Mouse (Mus musculus) telencephalon, adult 2 months (tissue): ENCODE measurements around the gene Csnk2a2.
A peak's percentile ranks its signal among the peaks of the same experiment; 100 is the strongest.

Source experiments
- DNase-seq: peaks from one replicate; pipeline ENCODE4 v3.0.0-alpha.2; 2011; ENCODE audit warnings: low read depth, low spot score

The Csnk2a2 gene

GRCm38 (mm10) chr8:95490006-95490405 lies at the start of gene Csnk2a2:
Gene Csnk2a2 (minus strand): TSS chr8:95490039.
- no peak for DNase-seq

GRCm38 (mm10) chr8:95539487-95539886 lies 49.6 kb upstream of the Csnk2a2 start:
- DNase-seq, result no peak

GRCm38 (mm10) chr8:95533584-95534387 lies 43.9 kb upstream of the Csnk2a2 start, which contains the start of gene Ccdc113:
Gene Ccdc113 (plus strand): TSS chr8:95534085.
- peak; percentile 46 for DNase-seq

- DNase-seq, result no peak
Measured at GRCm38 (mm10) chr8:95532206-95532605, 42.4 kb upstream of the Csnk2a2 start.

GRCm38 (mm10) chr8:95528750-95529310 lies 39.0 kb upstream of the Csnk2a2 start:
- no peak for DNase-seq

GRCm38 (mm10) chr8:95528194-95528593 lies 38.4 kb upstream of the Csnk2a2 start:
- no peak for DNase-seq

GRCm38 (mm10) chr8:95523991-95524390 lies 34.2 kb upstream of the Csnk2a2 start:
- no peak for DNase-seq

- DNase-seq, result peak; percentile 67
Measured at GRCm38 (mm10) chr8:95516928-95517327, 27.1 kb upstream of the Csnk2a2 start.

- DNase-seq, result no peak
Measured at GRCm38 (mm10) chr8:95513219-95513618, 23.4 kb upstream of the Csnk2a2 start.

- DNase-seq, result no peak
Measured at GRCm38 (mm10) chr8:95512257-95512656, 22.4 kb upstream of the Csnk2a2 start.

- no peak for DNase-seq
Measured at GRCm38 (mm10) chr8:95506245-95506644, 16.4 kb upstream of the Csnk2a2 start.

GRCm38 (mm10) chr8:95505606-95506005 lies 15.8 kb upstream of the Csnk2a2 start:
- DNase-seq, result peak; percentile 85

GRCm38 (mm10) chr8:95504835-95505234 lies 15.0 kb upstream of the Csnk2a2 start:
- no peak for DNase-seq

GRCm38 (mm10) chr8:95502431-95502830 lies 12.6 kb upstream of the Csnk2a2 start:
- no peak for DNase-seq

- DNase-seq, result no peak
Measured at GRCm38 (mm10) chr8:95500436-95500835, 10.6 kb upstream of the Csnk2a2 start.

GRCm38 (mm10) chr8:95499266-95500064 lies 9.6 kb upstream of the Csnk2a2 start:
- no peak for DNase-seq

- DNase-seq, result no peak
Measured at GRCm38 (mm10) chr8:95497821-95498220, 8.0 kb upstream of the Csnk2a2 start.

GRCm38 (mm10) chr8:95496420-95496819 lies 6.6 kb upstream of the Csnk2a2 start:
- no peak for DNase-seq

GRCm38 (mm10) chr8:95495444-95495843 lies 5.6 kb upstream of the Csnk2a2 start:
- no peak for DNase-seq

- no peak for DNase-seq
Measured at GRCm38 (mm10) chr8:95492057-95492456, 2.2 kb upstream of the Csnk2a2 start.

GRCm38 (mm10) chr8:95488698-95489332 lies 1.0 kb downstream of the Csnk2a2 start:
- DNase-seq, result no peak
